Mouse (Mus musculus): ENCODE data around the gene Gm28053. TPM values are rescaled to one million over a fixed set of nuclear protein-coding genes. Genes with fewer than 3 reads are reported as not detected.

The Gm28053 gene
- polyA plus RNA-seq, 1 experiment from 2014 or later = 0.94 TPM

DNA sequence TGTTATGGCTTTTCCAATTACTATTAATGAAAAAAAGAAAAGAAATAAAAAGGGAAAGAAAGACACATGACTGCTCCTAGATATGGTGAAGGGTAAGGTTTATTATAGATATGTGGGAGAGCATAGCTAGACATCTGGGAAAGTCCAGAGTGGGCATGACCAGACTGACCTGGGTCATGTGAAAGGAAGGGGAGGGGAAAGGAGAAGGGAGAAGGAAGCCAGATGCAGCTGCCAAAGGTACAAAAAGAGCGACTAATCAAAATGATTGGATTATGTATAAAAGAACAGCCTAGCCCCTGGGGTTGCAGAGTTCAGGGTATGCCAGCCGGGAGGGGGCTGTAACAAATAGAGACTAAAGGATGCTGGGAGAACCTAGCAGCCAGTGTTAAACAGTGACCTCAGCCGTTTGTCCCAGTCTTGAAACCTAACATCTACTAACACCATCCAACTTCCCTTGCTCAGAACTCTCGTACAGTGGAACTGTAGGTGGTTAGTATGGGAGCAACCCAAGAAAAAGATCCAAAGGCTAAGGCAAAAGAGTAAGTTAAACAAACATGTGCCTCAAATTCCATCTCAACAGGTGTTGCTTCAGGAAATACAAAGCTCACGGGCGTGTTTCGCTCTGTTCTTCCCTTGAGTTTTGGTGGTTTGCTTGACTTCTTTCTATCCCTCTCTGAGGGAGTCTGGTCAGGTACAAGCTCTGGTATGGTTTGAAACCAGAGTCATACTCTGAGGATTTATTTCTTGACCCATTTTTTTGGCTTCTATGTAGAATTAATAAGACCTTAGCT lies 20.1 kb upstream of the Gm28053 start:
- WGBS = 83% methylated on average over 7 of the region's 7 CpGs
- Histone ChIP-seq H3K4me3 (no peak overlapping the region), H3K9ac (no peak overlapping the region), H3K27ac (no peak overlapping the region), H3K9me3 (no peaks in the 10 kb centered on the region), H3K4me2 (replicated peaks) (no peak overlapping the region), H3K36me3 (no peaks in the 10 kb centered on the region), H3K4me1 (no peaks in the 10 kb centered on the region), H3K27me3 (no peaks in the 10 kb centered on the region)
- ATAC-seq (ENCODE audit: low FRiP score, low read depth) = no peak

DNA sequence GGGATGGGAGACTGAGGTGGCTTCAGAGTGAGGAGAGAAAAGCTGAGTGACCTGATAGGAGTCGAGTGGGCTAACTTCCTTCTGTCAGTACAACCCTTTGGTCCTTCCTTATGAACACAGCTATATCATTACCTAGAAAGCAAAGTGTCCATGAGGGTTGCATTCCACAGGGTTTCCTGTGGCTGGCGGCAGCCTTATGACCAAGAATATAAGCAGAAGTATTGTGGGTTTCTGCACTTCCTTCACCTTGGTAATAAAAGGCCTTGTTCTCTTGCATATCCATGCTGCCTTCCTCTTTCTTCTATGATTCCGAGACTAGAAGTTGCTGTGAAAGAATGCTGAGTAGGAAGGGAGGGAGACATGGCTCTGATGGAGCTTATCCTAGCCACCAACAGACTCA lies 19.5 kb upstream of the Gm28053 start:
- Histone ChIP-seq H3K27me3 (no peaks in the 10 kb centered on the region), H3K9me3 (no peaks in the 10 kb centered on the region), H3K9ac (no peak overlapping the region), H3K4me3 (no peak overlapping the region), H3K4me1 (no peaks in the 10 kb centered on the region), H3K4me2 (replicated peaks) (no peak overlapping the region), H3K36me3 (no peaks in the 10 kb centered on the region), H3K27ac (no peak overlapping the region)
- no peak for ATAC-seq (ENCODE audit: low FRiP score, low read depth)
- 73% methylated on average over 3 of the region's 3 CpGs for WGBS

DNA sequence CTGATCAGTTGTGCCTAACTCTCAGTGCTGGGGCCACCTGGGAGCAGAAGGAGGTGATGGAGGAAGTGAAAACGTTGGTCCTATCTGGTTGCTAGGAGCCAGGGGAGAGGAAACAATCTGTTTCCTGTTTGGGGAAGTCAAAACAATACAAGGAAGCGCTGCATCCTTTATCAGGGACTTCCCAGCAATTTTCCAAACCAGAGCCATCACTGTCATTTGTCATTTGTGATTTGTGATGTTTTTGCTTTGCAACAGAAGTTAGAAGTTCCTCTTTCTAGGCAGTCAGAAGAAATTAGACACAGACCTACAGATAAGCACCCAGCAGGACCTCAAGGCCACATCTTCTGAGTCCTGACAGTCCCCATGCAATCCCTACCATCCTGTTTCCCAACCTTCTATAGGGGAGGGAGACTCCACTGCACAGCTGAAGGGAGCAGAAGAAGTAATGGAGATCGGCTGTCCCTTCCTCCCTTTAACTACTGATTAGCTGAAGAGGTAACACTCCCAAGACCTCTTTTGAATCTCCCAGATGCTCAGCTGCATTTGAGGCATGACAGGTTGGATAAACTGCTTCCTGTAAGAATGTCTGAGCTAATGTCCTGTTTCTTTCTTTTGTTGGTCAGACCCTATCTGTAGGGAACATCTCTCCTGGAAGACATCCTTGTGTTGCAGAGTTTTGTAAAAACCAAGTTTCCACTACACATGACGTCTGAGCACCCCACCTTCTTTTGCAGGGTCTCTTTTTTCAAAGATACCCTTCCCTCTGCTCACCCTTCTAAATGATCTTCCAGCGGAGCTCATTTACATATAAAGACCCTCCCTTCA lies 17.9 kb upstream of the Gm28053 start:
- ATAC-seq (ENCODE audit: low FRiP score, low read depth) = no peak
- H3K27me3 ChIP-seq = no peaks in the 10 kb centered on the region
- WGBS = 51% methylated on average over 5 of the region's 5 CpGs

DNA sequence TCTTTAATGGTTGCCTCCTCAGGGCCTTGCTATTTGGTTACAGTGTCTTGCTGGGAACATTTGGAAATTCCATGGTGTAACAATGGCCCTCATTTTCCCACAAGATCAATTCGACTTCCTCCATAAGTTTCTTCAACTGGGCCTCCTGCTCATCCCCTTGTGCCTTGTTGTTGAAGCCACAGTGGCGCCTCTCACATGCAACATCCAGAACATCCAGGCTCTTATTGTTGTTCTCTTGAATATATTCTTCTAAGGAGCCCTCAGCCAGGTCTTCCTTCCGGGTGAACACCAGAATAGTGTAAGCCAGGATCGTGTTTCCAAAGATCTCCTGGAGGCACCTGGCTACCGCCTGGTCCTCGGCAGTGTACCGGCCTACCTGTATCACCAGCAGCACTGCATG lies 16.3 kb upstream of the Gm28053 start:
- H3K36me3 ChIP-seq = no peaks in the 10 kb centered on the region
- no peak for ATAC-seq (ENCODE audit: low FRiP score, low read depth)
- 79% methylated on average over 7 of the region's 7 CpGs for WGBS

More for the DNA sequence above, 17.9 kb upstream of the Gm28053 start:
- no peak overlapping the region for H3K4me2 ChIP-seq (replicated peaks)
- no peak overlapping the region for H3K9ac ChIP-seq
- no peaks in the 10 kb centered on the region for H3K36me3 ChIP-seq
- no peaks in the 10 kb centered on the region for H3K9me3 ChIP-seq
- H3K27ac ChIP-seq = no peak overlapping the region; the same call in 1 of the 2 replicates
- H3K4me3 ChIP-seq = no peak overlapping the region
- no peaks in the 10 kb centered on the region for H3K4me1 ChIP-seq

DNA sequence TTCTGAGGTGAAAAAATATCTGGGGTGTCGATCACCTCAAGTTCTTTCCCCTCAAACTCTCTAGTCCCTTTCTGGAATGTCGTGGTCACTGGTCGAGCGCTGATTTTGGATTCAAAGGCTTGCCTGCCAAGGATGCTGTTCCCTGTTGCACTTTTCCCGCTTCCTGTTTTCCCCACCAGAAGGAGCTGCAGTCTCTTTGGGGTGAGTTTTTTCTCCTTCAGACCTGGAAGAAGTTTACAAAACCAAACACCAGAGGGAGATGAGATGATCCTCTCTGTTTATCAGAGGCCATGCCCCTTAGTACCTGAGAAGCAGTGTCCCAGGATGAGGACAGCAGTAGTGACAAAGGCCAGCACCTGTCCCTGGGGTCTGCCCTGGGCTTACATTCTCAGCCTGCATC lies 15.8 kb upstream of the Gm28053 start:
- no peak overlapping the region for H3K4me2 ChIP-seq (replicated peaks)
- no peak overlapping the region for H3K27ac ChIP-seq
- no peak overlapping the region for H3K9ac ChIP-seq
- H3K9me3 ChIP-seq = no peaks in the 10 kb centered on the region
- no peaks in the 10 kb centered on the region for H3K4me1 ChIP-seq
- 60% methylated on average over 5 of the region's 5 CpGs for WGBS
- ATAC-seq (ENCODE audit: low FRiP score, low read depth) = no peak
- no peaks in the 10 kb centered on the region for H3K36me3 ChIP-seq
- H3K27me3 ChIP-seq = no peaks in the 10 kb centered on the region
- no peak overlapping the region for H3K4me3 ChIP-seq

More for the DNA sequence above, 16.3 kb upstream of the Gm28053 start:
- H3K27ac ChIP-seq = no peak overlapping the region
- no peaks in the 10 kb centered on the region for H3K27me3 ChIP-seq
- H3K9me3 ChIP-seq = no peaks in the 10 kb centered on the region
- no peak overlapping the region for H3K4me2 ChIP-seq (replicated peaks)
- no peak overlapping the region for H3K9ac ChIP-seq
- no peaks in the 10 kb centered on the region for H3K4me1 ChIP-seq
- no peak overlapping the region for H3K4me3 ChIP-seq

DNA sequence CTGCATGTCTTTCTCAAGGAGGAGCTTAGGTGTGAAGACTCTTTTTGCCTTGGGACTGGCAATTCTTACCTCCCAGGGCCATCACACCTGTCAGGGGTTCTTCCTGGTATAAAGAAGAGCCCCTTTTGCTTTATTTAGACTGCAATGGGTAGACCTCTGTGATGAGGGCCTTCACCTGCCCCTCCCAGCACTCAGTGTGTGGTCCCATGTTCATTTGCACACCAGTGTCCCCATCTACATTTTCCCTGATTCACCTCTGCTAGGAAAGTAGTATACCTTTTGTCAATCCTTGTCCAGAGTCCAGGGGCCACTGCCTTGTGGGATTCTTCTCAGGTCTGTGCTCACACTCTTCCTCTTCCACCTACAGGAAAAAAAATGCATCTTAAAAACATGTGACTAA lies 14.3 kb upstream of the Gm28053 start:
- Histone ChIP-seq H3K4me1 (peaks cover 5% of the 10 kb centered on the region), H3K27ac (no peak overlapping the region), H3K9me3 (no peaks in the 10 kb centered on the region), H3K36me3 (no peaks in the 10 kb centered on the region), H3K4me2 (replicated peaks) (no peak overlapping the region), H3K27me3 (no peaks in the 10 kb centered on the region), H3K4me3 (no peak overlapping the region), H3K9ac (no peak overlapping the region)
- ATAC-seq (ENCODE audit: low FRiP score, low read depth) = no peak

DNA sequence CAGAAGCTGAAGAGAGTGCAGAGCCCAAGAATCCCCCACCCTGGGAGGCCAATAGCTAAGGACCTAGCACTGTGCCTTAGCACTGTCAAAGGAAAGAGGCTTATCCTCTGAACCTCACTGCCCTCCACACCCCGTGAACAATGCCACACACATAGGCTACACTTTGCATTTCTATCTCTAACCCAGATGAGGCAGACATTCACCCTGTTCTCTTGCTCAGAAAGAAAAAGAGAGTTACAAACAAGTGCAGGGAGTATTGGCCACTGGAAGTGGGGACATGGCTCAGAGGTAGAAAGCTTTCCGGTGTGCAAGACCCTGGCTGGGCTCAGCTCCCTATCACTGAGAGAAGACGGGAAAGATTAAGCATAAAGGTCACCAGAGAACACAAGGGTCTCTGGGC lies 12.3 kb upstream of the Gm28053 start:
- Histone ChIP-seq H3K4me2 (replicated peaks) (no peak overlapping the region), H3K27me3 (no peaks in the 10 kb centered on the region), H3K27ac (no peak overlapping the region), H3K36me3 (no peaks in the 10 kb centered on the region), H3K9me3 (no peaks in the 10 kb centered on the region), H3K4me1 (peaks cover 5% of the 10 kb centered on the region), H3K4me3 (no peak overlapping the region), H3K9ac (no peak overlapping the region)
- 68% methylated on average over 3 of the region's 3 CpGs for WGBS
- ATAC-seq (ENCODE audit: low FRiP score, low read depth) = no peak

DNA sequence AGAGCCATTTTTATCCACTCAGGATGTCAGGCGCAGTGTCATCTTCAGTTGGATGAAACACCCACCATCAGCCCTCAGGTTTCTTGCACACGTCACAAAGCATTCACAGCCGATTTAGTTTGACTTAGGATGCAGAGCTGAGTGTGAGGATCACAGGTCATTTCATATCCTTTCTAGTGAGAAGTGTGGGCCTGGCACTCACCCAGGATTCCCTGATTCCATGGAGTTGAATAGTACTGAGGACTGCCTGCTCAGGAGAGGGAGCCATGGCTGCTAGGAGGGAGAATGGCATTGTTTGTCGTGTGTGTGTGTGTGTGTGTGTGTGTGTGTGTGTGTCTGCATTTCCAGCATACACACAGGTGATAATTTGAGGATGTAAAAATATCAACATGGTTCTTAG lies 1.9 kb downstream of the Gm28053 start:
- no peak for ATAC-seq (ENCODE audit: low FRiP score, low read depth)
- WGBS = 87% methylated on average over 4 of the region's 4 CpGs
- no peaks in the 10 kb centered on the region for H3K27me3 ChIP-seq

DNA sequence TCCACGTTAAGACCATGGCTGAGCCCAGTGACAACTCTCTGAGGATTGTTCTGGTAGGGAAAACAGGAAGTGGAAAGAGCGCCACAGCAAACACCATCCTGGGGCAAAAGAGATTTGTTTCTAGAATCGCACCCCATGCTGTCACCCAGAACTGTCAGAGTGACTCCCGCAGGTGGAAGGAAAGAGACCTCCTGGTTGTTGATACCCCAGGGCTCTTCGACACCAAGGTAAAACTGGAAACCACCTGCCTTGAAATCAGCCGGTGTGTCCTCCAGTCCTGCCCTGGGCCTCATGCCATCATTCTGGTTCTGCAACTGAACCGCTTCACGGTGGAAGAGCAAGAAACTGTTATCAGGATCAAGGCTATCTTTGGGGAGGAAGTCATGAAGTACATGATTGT lies 5.1 kb downstream of the Gm28053 start:
- ATAC-seq (ENCODE audit: low FRiP score, low read depth) = no peak
- no peak overlapping the region for H3K27ac ChIP-seq
- no peaks in the 10 kb centered on the region for H3K27me3 ChIP-seq
- no peak overlapping the region for H3K4me2 ChIP-seq (replicated peaks)
- H3K4me3 ChIP-seq = no peak overlapping the region
- no peak overlapping the region for H3K9ac ChIP-seq
- H3K9me3 ChIP-seq = peaks cover 4% of the 10 kb centered on the region; the same call in 1 of the 2 replicates
- H3K4me1 ChIP-seq = peaks cover 8% of the 10 kb centered on the region
- 81% methylated on average over 8 of the region's 8 CpGs for whole genome bisulfite sequencing
- H3K36me3 ChIP-seq = no peaks in the 10 kb centered on the region

More for the DNA sequence above, 1.9 kb downstream of the Gm28053 start:
- Histone ChIP-seq H3K36me3 (no peaks in the 10 kb centered on the region), H3K4me3 (no peak overlapping the region), H3K4me2 (replicated peaks) (no peak overlapping the region), H3K27ac (no peak overlapping the region), H3K9me3 (peaks cover 4% of the 10 kb centered on the region; the same call in 1 of the 2 replicates), H3K4me1 (peaks cover 2% of the 10 kb centered on the region; the same call in 1 of the 2 replicates), H3K9ac (no peak overlapping the region)

DNA sequence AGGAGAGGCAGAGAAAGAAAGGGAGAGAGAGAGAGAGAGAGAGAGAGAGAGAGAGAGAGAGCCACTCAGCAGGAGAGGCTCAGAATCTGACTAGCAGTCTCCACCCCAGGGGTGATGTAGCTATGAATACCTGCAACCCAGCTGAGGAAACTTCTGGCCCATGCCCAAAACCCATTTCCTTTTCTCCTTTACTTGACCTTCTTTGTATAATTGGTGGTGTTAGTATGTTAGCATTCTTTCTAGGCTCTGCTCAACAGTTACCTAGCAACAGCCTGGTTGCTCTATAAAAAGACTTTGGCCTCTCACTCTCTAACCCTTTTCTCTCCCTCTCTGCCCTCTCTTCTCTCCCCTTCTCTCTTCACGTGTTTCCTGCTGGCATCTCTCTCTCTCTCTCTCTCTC lies 7.1 kb downstream of the Gm28053 start:
- Histone ChIP-seq H3K27me3 (no peaks in the 10 kb centered on the region), H3K9me3 (peaks cover 4% of the 10 kb centered on the region; the same call in 1 of the 2 replicates), H3K9ac (no peak overlapping the region), H3K4me2 (replicated peaks) (no peak overlapping the region), H3K27ac (no peak overlapping the region), H3K4me3 (no peak overlapping the region), H3K4me1 (peaks cover 8% of the 10 kb centered on the region), H3K36me3 (no peaks in the 10 kb centered on the region)
- WGBS = 0% methylated on average over 1 of the region's 1 CpGs
- ATAC-seq (ENCODE audit: low FRiP score, low read depth) = no peak

DNA sequence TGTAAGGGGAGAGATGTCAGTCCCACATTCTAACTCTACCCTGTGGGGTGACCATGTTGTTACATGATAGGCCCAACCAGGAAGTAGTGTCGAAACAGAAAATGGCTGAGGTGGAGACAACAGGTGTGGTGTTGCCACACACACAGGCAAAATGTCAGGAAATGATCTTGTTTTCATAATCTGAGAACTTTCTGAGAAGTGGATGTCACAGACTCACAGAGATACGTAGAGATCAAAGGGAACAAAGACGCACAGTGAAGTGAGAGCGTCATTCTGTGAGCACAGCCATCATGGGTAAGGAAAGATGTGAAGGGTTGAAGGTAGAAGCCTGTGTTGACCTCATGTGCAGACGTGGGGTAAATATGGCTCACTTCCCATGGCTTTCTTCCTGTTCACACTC lies 9.4 kb downstream of the Gm28053 start:
- Histone ChIP-seq H3K27ac (no peak overlapping the region), H3K27me3 (no peaks in the 10 kb centered on the region), H3K9ac (no peak overlapping the region), H3K36me3 (no peaks in the 10 kb centered on the region), H3K4me1 (peaks cover 8% of the 10 kb centered on the region), H3K9me3 (peaks cover 4% of the 10 kb centered on the region; the same call in 1 of the 2 replicates), H3K4me2 (replicated peaks) (no peak overlapping the region), H3K4me3 (no peak overlapping the region)
- ATAC-seq (ENCODE audit: low FRiP score, low read depth) = no peak
- 85% methylated on average over 5 of the region's 5 CpGs for WGBS

DNA sequence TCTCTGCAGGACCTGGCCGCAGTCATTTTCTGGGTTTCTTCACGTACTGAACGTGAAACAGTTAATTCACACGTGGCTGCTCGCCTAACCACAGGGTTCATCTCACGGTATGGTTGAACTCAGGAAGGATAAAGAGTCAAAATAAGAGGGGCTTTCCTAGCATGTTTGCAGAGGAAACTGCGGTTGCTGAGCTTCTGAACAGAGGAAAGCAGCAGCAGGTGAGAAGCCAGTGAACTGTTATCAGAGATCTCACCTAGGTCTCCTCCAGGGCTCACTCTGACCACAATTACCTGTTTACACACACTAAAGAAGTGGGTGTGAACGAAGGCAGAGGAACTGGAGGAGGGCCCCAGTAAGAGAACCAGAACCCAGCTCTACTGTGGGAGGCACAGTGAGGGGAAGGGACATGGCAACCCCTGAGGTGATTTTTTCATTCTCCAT lies 14.5 kb downstream of the Gm28053 start:
- H3K9ac ChIP-seq = no peak overlapping the region

More for the DNA sequence above, 14.5 kb downstream of the Gm28053 start:
- no peak overlapping the region for H3K4me2 ChIP-seq (replicated peaks)
- no peaks in the 10 kb centered on the region for H3K9me3 ChIP-seq
- no peaks in the 10 kb centered on the region for H3K4me1 ChIP-seq
- 47% methylated on average over 8 of the region's 8 CpGs for WGBS
- H3K27ac ChIP-seq = no peak overlapping the region
- no peak for ATAC-seq (ENCODE audit: low FRiP score, low read depth)
- no peak overlapping the region for H3K4me3 ChIP-seq
- no peaks in the 10 kb centered on the region for H3K36me3 ChIP-seq
- H3K27me3 ChIP-seq = no peaks in the 10 kb centered on the region
